Mouse (Mus musculus): ENCODE measurements around the gene Dgat2.

Dgat2 gene

DNA sequence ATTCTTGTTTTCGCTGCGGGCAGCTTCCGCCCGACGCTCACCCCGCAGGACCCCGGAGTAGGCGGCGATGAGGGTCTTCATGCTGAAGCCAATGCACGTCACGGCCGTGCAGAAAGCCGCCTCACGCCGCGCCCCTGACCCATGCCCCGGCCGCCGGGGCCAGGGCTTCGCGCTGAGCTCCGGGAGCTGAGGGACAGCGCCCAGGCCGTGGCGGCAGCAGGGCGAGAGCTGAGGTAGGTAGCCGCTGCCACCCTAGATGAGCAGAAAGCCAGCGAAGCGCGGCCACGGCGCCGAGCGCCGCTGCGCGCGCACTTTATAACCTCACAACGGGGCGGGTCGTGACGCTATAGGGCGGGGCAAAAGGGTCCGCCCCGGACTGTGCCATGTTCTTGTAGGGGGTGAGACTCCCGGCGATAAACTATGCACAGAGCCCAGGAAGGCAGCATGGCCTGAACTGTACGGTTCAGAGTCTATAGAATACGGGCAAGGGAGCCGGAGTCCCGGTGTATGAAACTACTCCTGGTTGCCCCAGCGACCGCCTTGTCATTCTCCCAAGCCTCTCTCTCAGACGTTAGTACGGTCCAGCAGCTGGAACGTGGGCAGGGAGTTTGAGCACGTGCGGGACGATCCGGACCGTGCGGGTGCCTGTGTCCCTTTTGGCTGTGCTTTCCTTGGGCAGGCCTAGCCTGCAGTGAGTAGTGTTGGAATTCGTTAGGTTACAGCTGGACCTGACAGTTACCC, at the start of gene Dgat2:
Dgat2 (minus strand) TSS at position 288 of the 741 bp plus-strand sequence.
- peak; percentile 86 to 92 for DNase-seq (ENCODE audit: low spot score in 2 of 2)

DNA sequence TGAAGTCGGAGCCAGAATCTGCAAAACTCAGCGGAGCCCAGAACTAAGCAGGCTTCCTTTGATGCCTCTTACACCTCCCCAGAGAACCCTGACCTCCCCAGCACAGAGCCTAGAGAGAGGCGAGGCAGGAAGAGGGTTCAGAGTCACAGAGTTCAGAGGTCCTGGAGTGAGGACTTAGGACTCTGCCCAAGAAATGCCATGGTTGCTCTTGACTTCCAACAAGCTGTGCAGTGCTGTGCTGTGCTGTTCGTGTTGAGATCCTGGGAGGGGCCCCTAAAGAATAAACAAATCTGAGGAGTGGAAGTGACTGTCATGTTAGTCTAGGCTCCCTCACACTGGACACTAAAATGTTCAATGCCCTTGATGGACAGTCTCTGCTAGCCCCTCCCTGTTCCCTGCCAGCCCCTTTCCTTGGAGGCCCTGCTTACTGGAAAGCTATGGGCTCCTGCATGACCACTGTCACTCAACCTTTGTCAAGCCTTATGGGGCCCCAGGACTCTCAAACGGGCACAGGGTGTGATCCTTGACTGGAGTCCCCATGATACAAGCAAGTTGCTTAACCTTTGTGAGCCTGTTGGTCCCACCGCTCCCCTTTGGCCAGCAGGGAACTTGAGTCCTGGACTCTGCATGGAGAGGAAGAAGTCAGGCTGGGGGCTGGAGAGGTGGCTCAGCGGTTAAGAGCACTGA, 47.7 kb upstream of the Dgat2 start:
- DNase-seq (ENCODE audit: low spot score in 2 of 2), result no peak

DNA sequence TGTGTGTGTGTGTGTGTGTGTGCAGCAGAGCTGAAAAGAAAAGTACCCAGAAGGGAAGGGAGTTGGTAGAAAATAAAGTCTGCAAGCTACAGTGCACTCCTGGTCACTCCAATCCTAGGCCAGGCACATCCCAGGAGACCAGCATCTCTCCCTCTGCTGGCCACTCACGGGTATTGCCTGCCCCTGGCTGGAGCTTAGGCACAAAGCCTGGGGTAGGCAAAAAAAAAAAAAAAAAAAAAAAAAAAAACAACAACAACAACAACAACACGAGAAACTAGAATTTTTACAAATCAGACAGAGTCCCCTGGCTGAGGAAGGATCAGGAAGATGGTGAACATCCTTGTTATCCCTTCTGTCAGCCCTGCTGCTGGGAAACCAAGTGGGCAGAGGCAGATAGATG, 46.9 kb upstream of the Dgat2 start:
- DNase-seq (ENCODE audit: low spot score in 2 of 2), result no peak

DNA sequence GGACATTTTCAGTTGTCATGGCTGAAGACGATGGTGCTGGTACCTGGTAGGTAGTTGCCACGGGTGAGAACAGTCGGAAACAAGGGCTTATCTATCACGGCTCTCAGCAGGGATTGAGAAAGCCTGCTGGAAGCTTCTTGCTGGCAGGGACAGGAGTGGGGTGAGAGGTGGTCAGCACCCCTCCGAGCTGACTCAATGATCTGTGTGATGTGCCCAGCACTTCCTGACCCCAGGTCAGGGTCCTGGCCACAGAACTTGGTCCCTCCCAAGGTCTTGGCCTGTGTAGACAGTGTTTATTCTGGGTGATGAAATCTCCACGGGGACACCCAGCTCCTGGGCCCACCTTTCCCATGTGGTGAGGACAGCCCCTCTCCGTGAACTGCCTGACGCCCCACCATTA, 46.3 kb upstream of the Dgat2 start:
- no peak for DNase-seq (ENCODE audit: low spot score in 2 of 2)

DNA sequence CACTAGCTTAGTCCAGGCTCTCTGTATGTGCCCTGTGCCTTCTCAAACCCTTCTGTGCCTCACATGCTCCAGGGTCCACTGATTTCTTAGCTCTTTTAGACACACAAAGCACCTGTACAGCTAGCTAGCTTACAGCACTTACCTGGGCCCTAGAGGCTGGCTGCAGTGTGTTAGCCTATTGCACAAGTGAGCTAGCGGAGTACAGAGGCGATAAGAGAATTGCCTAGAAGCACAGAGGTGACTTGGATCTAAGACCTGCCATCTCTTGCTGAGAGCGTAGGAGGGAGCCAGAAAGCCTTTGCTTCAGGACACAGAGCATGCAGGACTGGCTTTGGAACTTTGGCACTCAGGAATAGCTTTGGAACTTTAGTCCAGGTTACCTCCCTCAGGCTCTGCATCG, 44.7 kb upstream of the Dgat2 start:
- DNase-seq (ENCODE audit: low spot score in 2 of 2), result no peak

DNA sequence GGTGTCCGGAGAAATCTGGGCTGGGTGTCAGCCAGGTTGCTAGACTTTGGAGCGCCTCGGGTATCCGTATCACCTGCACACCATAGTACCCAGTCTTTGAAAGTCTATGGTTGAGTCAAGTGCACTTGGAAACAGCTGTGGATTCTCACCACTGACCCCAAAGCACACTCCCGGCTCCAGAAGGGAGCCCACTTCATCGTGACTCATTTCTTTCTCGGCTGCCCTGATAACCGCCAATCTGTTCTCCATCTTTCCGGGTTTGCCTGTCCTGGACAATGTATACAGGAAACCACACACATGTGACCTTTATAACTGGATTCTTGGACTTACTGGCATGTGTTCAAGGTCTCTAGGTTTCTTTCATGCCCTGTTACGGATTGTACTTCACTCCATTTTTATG, 44.1 kb upstream of the Dgat2 start:
- DNase-seq (ENCODE audit: low spot score in 2 of 2), result no peak

DNA sequence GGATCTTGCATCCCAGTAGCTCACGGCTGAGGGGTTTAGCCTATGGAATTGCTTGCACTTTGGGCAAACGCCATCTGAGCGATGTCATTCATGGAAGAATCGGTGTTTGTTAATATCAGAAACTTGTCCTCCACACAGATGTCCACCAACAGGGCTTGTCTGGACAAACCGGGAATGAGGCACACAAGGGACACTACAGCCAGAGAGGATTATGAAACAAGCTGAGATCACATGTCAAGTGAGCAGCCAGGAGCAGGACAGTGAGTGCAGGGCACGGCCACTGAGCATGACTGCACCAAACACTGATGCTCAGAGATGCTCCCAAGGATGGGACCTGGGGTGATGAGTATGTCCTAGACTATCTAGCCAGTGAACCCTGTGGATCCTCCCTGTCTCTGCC, 42.9 kb upstream of the Dgat2 start:
- DNase-seq (ENCODE audit: low spot score in 2 of 2), result no peak

DNA sequence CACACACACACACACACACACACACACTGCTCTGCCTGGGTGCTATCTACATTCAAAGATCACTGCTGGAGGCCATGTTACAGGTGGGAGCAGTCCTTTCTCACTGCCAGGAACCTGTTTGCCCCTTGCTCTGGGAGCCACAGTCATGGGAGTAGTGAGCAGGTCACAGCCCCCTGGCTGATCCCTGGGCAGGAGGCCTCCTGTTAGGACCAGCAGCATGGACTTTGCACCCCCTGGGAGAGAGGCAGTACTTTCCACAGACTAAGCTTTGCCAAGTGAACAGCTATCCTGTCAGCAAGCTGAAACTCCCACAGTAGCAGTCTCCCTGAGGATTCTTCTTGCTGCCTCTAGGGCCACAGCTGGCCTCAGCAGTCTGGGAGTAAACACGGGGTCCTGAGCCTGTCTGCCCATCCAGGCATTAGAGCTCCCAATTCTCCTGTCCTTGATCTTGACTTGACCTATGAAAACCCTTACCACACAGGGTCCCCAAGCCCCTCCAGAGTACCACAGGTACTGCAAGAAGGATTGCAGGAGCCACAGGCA, 42.2 kb upstream of the Dgat2 start:
- no peak for DNase-seq (ENCODE audit: low spot score in 2 of 2)

DNA sequence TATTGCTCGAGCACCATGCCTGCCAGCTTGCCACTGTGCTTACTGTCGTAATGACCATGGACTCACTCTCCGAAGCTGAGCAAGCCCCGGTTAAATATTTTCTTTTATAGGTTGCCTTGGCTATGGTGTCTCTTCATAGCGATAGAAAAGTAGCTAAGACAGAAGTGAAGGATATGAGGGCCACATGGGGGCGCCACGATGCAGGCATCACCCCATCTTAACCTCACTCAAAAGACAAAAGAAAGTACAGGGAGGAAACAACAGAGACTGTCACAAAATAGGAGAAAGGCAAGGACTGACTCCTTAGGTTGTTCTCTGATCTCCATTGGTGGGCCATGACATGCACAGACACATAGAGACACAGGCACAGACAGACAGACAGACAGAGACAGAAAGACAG, 41.7 kb upstream of the Dgat2 start:
- DNase-seq (ENCODE audit: low spot score in 2 of 2), result no peak

DNA sequence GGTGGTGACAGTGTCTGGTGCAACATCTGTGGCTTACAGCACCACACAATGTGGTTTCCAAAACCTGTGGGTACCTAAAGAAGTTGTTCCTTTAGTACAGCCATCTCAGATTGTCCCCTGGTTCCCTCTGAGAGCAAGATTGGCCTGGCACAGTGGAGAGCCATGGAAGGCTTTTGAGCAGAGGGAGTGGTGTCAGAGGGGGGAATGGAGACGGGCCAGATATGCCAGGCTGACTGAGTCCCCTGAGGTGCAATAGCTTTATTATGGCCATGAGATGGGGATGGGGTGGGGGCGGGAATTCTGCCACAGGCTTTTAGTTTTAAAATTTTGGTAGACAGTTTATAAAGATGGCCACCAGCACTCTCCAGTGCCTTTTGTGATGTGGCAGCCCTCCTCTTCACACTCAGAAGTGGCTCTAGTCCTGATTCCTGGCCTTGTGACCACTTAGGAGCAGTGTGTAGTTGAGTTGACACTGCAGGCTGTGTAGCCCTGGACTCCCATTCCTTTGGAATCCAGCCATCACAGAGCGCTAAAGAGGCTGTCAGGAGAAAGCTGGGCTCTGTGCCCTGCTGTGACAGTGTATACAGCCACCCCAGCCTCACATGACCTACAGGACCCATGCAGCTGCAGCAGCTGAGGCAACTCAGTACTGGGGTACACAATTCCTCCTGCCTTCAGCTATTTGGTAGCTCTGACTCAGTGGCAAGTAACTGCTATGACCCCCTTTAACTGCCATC, 35.0 kb upstream of the Dgat2 start:
- DNase-seq (ENCODE audit: low spot score in 2 of 2), result peak in 1 of 2 experiments; percentile 47

DNA sequence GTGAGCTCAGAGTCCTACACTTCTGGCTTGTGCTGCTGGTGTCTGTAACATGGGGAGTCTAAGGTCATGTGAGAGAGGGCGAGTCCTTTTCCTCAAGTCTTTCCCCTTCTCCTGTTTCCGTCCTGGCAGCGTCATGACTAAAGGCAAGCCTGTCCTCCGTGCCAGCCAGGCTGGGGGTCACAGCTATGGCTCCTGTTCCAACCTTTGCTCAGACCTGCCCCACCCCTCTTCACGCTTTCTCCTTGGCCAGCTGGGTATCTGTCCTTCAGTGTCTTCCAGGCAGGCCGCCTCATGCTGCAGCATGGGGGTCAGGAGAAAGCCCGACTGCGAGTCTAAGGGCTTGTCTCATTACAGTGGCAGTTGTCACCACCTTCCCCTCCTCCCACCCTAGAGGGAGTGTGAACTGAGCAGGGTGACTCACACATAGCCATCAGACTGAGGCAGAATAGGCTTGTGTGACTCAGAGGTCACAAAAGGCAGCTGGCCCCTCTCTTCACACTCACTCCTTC, 32.9 kb upstream of the Dgat2 start:
- no peak for DNase-seq (ENCODE audit: low spot score in 2 of 2)

DNA sequence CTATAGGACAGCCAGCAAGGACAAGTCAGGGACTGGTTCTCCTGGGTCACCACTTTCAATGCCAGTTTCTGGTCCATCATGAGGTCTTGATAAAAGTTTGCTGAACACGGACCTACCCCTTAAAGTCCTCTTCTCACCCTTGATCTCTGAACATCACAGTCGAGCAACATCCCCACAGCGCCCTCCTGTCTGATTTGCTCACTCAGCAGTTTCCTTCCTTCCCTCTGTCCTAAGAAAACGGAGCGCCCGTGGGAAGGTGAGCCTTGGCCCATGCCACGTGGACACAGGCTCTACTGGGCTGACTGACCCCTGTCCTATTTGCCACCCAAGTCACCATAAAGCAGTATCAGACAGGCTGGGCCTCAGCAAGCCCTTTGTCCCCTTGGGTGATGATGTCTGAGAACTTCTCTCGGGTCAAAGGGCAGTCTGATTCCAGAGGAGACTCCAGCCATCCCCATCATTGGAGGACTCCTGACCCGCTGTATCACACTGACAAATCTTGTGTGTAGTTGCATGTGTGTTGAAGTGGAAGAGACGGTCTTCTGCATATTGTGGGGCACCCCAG, 32.2 kb upstream of the Dgat2 start:
- DNase-seq (ENCODE audit: low spot score in 2 of 2), result no peak

DNA sequence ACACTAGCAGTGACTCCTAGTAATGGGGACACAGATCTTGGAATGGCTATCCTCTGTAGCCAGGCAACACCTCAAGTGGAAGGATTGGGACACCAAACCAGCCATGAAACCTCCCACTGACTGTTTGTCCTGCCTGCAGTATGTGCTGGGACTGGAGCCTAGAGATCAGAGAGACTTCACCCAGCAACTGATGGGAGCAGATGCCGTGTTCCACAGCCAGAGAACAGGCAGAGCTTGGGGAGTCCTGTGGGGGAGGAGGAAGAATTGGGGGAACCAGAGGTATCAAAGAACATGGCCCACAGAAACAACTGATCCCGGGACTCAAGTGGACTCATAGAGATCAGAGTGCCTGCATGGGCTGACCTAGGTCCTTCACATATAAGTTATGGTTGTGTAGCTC, 31.2 kb upstream of the Dgat2 start:
- no peak for DNase-seq (ENCODE audit: low spot score in 2 of 2)

DNA sequence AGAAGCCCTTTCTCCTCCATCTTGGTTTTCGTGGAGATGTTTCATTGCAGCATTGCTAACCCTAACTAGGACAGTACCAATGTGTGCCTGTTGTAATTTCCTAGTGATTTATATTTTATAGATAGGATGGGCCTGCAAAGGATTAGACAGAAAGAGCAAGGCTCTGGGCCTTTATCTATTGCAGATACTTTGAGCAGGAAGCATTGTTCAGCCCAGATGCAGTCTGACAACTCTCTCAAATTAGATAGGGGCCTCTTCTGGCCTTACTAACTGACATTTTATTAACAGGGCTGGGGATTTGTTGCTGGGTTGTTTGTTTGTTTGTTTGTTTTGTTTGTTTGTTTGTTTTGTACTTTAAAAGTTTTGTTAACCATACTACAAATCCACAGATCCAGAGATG, 30.5 kb upstream of the Dgat2 start:
- DNase-seq (ENCODE audit: low spot score in 2 of 2), result no peak

DNA sequence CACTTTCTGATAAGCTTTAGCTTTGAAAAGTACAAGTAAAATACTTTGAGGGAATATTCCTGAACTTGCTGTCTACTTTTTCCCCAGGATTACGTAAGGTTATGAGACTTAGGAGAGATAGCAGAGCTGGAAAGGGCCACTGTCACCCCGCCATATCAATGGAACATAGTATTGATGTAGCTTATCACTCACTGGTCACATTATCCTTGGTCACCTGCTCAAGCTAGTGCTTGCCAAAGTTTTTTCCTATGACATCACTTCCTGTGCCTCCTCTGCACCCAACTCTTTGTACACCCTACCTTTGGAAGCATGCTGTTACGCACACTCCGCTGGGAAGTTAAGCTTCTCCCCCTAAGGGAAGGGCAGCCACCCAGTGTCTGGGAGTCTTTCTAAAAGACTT, 26.2 kb upstream of the Dgat2 start:
- no peak for DNase-seq (ENCODE audit: low spot score in 2 of 2)

DNA sequence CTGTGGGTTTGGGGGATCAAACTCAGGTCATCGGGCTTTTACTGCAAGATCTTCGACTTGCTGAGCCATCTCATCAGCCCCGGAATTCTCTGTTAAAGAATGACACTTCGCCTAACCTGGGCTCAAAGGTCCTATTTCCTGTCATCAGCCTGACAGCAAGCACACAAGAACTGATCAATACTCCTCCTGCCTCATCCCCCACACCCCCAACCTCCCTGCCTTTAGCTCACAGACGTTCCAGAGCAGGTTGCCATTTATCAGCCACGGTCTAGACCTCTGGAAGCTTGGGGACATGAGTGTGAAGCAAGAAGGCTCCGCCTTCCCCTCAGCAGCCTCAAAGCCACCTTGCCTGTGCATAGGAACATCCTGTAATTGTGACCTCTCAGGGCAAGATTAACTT, 23.8 kb upstream of the Dgat2 start:
- no peak for DNase-seq (ENCODE audit: low spot score in 2 of 2)

DNA sequence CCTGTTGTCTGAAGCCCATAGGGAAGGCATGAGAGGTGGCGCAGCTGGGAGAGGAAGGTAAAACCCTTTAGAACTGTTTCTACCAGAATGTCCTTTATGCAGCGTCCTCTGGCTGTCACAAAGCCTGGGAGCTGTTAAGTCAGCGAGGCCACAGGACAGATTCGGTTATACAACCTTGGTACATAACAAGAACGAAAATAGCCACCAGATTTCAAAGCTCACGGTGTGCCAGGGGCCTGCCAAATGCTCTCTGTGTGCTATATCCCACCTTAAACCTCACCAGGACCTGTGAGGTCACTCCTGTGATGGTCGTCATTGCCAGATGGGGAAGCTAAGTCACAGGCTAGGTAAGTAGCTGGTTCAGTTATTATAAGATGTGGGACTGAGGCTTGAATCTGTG, 19.6 kb upstream of the Dgat2 start:
- no peak for DNase-seq (ENCODE audit: low spot score in 2 of 2)

DNA sequence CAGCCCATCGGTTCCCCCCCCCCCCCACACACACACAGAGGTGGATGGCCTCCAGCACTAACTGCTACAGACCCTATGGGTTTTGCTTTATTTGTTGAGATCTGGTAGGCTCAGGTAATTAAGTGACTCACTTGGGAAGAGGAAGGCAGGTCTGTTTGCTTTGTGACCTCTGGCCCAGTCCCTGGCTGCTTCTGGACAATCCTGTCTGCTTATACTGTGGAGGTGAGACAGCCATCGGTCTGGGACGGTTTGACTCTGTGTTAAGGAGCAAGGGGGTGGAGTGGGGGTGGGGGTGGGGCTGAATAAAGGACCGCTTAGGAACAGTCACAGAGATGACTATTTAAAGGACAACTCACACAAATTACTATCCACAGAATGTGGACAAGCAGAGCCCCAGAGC, 17.8 kb upstream of the Dgat2 start:
- DNase-seq (ENCODE audit: low spot score in 2 of 2), result no peak

DNA sequence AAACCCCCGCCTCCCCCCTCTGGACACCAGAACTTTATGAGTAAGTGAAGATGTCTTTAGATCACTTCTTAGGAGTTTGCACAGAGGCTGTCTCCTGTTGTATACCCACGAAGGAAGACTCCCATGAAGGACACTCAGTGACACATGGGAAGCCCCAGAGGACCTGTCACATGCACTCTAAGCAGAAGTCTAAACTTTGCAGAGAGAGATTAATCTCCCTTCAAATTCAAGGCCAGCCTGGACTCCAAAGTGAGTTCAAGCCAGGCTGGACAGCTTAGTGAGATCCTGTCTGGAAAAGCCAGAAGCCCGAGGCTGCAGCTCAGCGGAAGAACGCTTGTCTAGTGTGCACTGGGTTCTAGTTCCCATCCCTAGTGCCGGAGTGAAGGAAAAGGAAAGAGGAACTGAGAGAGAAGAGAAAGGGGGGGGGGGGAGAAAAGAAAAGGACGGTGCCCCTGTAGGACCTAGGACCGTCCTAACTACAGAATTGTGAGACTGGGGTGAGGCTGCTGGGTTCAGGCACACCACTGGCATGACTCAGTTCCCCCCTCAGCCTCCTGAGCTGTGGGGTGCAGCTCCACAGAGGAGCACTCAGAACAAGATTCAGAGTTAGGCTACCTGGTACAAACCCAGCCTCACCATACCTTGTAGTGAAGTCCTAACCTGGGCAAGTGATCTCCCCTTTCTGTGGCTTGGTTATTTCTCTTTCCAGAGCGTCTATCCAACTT, 17.1 kb upstream of the Dgat2 start:
- DNase-seq (ENCODE audit: low spot score in 2 of 2), result no peak

DNA sequence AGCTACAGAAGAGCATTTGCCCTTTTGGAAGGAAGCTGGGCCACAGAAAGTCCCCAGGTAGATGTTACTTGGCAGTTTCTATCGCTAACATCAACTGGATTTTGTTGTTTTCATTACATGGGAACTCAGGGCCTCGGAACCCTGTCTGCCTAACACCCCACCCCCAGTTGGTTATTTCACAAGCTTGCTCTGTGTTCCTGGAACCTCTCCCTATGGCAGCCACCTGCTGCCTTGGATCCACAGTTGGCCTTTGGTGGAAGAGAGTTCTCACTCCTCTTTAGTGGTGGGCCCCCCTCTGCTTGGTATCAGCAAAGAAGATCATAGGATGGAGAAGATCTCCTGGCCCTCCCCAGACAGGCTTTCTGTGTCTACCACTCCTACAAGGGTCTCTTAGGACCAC, 16.3 kb upstream of the Dgat2 start:
- DNase-seq (ENCODE audit: low spot score in 2 of 2), result no peak

DNA sequence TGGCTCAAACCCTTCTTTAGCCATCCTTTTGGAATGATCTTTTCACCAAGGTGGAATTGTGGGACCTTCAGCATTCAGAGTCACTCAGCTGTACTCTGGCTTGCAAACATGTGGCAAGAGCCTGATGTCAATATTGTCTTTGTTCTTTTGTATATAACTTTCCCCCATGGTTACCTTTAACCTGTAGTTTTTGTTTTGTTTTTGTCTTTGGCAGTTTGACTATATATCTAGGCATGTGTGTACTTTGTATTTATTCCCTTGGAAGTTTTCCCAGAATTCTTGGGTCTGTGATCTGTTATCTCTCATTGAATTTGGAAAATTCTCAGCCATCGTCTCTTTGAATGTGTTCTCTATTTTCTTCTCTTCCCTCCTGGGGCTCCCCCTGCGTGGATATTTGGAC, 12.0 kb upstream of the Dgat2 start:
- DNase-seq (ENCODE audit: low spot score in 2 of 2), result no peak
